Mouse (Mus musculus) CH12.LX (cell line): ENCODE results near the gene Ippk. TPM values are rescaled to one million over a fixed set of nuclear protein-coding genes. Genes with fewer than 3 reads are reported as not detected.

Experiments
- DNase-seq: peaks from one replicate; pipeline ENCODE4 v3.0.0-alpha.2; 2013; ENCODE audit errors: extremely low read depth
- H3K27ac ChIP-seq: 2 replicates; pipeline ENCODE4 v1.5.1; 2012; ENCODE audit warnings: low read depth, mild to moderate bottlenecking, control low read depth, moderate library complexity; ENCODE audit not compliant: insufficient read depth
- H3K27me3 ChIP-seq: replicated peaks from 2 replicates; pipeline ENCODE3; 2012; ENCODE audit warnings: inconsistent platforms
- H3K36me3 ChIP-seq, 2 experiments: replicated peaks in 1 of 2; 2 replicates each; pipeline versions ENCODE3 to v1.6.1; 2012; ENCODE audit warnings: inconsistent platforms in 1 of 2, low read length in 1 of 2, mild to moderate bottlenecking in 1 of 2, mixed read lengths in 1 of 2, moderate library complexity in 1 of 2; ENCODE audit not compliant: control insufficient read depth in 1 of 2, insufficient read depth in 1 of 2
- H3K4me1 ChIP-seq, 2 experiments: 2 replicates each; pipeline ENCODE4 v1.6.1; 2012; ENCODE audit warnings: inconsistent platforms in 1 of 2, moderate library complexity in 1 of 2; ENCODE audit not compliant: insufficient read depth in 2 of 2, control insufficient read depth in 1 of 2
- H3K4me2 ChIP-seq: 2 replicates; pipeline ENCODE4 v1.6.1; 2012; ENCODE audit warnings: low read depth, mild to moderate bottlenecking, control low read depth; ENCODE audit not compliant: poor library complexity, insufficient read depth, severe bottlenecking
- H3K4me3 ChIP-seq, 3 experiments: fragments of 150-350 bp in 1 of 3; sonication (generic) in 1 of 3; replicated peaks in 1 of 3; 2 replicates each; pipeline versions ENCODE3 to v1.5.1; 2011 to 2012; ENCODE audit warnings: low read depth in 2 of 3, low read length in 2 of 3, mild to moderate bottlenecking in 2 of 3, moderate library complexity in 2 of 3, control low read depth in 1 of 3, improper control_type of control experiment in 1 of 3, inconsistent platforms in 1 of 3, mixed read lengths in 1 of 3; ENCODE audit not compliant: poor library complexity in 1 of 3
- H3K79me2 ChIP-seq: replicated peaks from 2 replicates; pipeline ENCODE4 v1.6.1; 2012; ENCODE audit warnings: mild to moderate bottlenecking, moderate library complexity; ENCODE audit not compliant: control insufficient read depth, poor library complexity, insufficient read depth, severe bottlenecking; ENCODE audit errors: extremely low read depth
- H3K9ac ChIP-seq: 2 replicates; pipeline ENCODE4 v1.6.1; 2012; ENCODE audit warnings: low read depth, mild to moderate bottlenecking, control low read depth, moderate library complexity; ENCODE audit not compliant: insufficient read depth
- H3K9me3 ChIP-seq: replicated peaks from 2 replicates; pipeline ENCODE3; 2012; ENCODE audit warnings: low read length, inconsistent platforms, mixed read lengths
- CTCF ChIP-seq, 2 experiments: IDR thresholded peaks in 1 of 2; conservative IDR thresholded peaks in 1 of 2; 2 replicates each; pipeline ENCODE4 v1.5.1; 2011 to 2012; ENCODE audit warnings: low read depth in 2 of 2, low read length in 2 of 2, improper control_type of control experiment in 1 of 2, inconsistent platforms in 1 of 2, mild to moderate bottlenecking in 1 of 2, moderate library complexity in 1 of 2
- E2F4 ChIP-seq: IDR thresholded peaks from 2 replicates; pipeline ENCODE4 v1.6.1; 2011; ENCODE audit warnings: low read depth, low read length, improper control_type of control experiment; ENCODE audit not compliant: insufficient replicate concordance
- ELF1 ChIP-seq: IDR thresholded peaks from 2 replicates; pipeline ENCODE4 v1.6.1; 2014; ENCODE audit warnings: low read depth, mild to moderate bottlenecking, inconsistent platforms, low read length, improper control_type of control experiment
- EP300 ChIP-seq: IDR thresholded peaks from 2 replicates; pipeline ENCODE4 v1.6.1; 2011; ENCODE audit warnings: low read length, improper control_type of control experiment
- ETS1 ChIP-seq: conservative IDR thresholded peaks from 2 replicates; pipeline ENCODE4 v1.6.1; 2012; ENCODE audit warnings: low read depth, mild to moderate bottlenecking, inconsistent platforms, low read length, improper control_type of control experiment, moderate library complexity
- HCFC1 ChIP-seq: IDR thresholded peaks from 2 replicates; pipeline ENCODE4 v1.6.1; 2012; ENCODE audit warnings: low read depth, mild to moderate bottlenecking, inconsistent platforms, low read length, improper control_type of control experiment
- JUN ChIP-seq: IDR thresholded peaks from 2 replicates; pipeline ENCODE4 v1.6.1; 2011; ENCODE audit warnings: low read depth, mild to moderate bottlenecking, low read length, improper control_type of control experiment, moderate library complexity; ENCODE audit not compliant: insufficient read depth
- JUND ChIP-seq: conservative IDR thresholded peaks from 2 replicates; pipeline ENCODE4 v1.6.1; 2011; ENCODE audit warnings: low read depth, low read length, improper control_type of control experiment
- MAX ChIP-seq: IDR thresholded peaks from 2 replicates; pipeline ENCODE4 v1.6.1; 2011; ENCODE audit warnings: low read length, improper control_type of control experiment
- MAZ ChIP-seq: IDR thresholded peaks from 2 replicates; pipeline ENCODE4 v1.6.1; 2012; ENCODE audit warnings: low read depth, mild to moderate bottlenecking, inconsistent platforms, low read length, improper control_type of control experiment, moderate library complexity
- MEF2A ChIP-seq: IDR thresholded peaks from 2 replicates; pipeline ENCODE4 v1.6.1; 2014; ENCODE audit warnings: low read depth, mild to moderate bottlenecking, inconsistent platforms, low read length, improper control_type of control experiment, borderline replicate concordance
- MYC ChIP-seq: IDR thresholded peaks from 2 replicates; pipeline ENCODE4 v1.6.1; 2011; ENCODE audit warnings: low read depth, mild to moderate bottlenecking, improper control_type of control experiment, low read length
- NELFE ChIP-seq: IDR thresholded peaks from 2 replicates; pipeline ENCODE4 v1.6.1; 2011; ENCODE audit warnings: low read depth, low read length, improper control_type of control experiment
- NRF1 ChIP-seq: IDR thresholded peaks from 2 replicates; pipeline ENCODE4 v1.6.1; 2014; ENCODE audit warnings: low read depth, mild to moderate bottlenecking, inconsistent platforms, low read length, improper control_type of control experiment, moderate library complexity
- PAX5 ChIP-seq: IDR thresholded peaks from 2 replicates; pipeline ENCODE4 v1.6.1; 2012; ENCODE audit warnings: low read length, inconsistent platforms, mixed read lengths
- POLR2A ChIP-seq: IDR thresholded peaks from 2 replicates; pipeline ENCODE4 v1.6.1; 2011; ENCODE audit warnings: low read depth, mild to moderate bottlenecking, improper control_type of control experiment, low read length
- POLR2AphosphoS2 ChIP-seq: IDR thresholded peaks from 2 replicates; pipeline ENCODE4 v1.6.1; 2011; ENCODE audit warnings: low read depth, low read length, improper control_type of control experiment
- RCOR1 ChIP-seq: conservative IDR thresholded peaks from 2 replicates; pipeline ENCODE4 v1.6.1; 2012; ENCODE audit warnings: low read depth, mild to moderate bottlenecking, inconsistent platforms, low read length, improper control_type of control experiment
- SIN3A ChIP-seq: IDR thresholded peaks from 2 replicates; pipeline ENCODE4 v1.6.1; 2012; ENCODE audit warnings: low read length, improper control_type of control experiment, inconsistent platforms
- SMC3 ChIP-seq: IDR thresholded peaks from 2 replicates; pipeline ENCODE4 v1.6.1; 2011; ENCODE audit warnings: low read depth, low read length, improper control_type of control experiment
- TCF12 ChIP-seq: IDR thresholded peaks from 2 replicates; pipeline ENCODE4 v1.6.1; 2014; ENCODE audit warnings: low read depth, mild to moderate bottlenecking, inconsistent platforms, low read length, improper control_type of control experiment
- USF2 ChIP-seq: conservative IDR thresholded peaks from 2 replicates; pipeline ENCODE4 v1.6.1; 2011; ENCODE audit warnings: low read depth, low read length, improper control_type of control experiment
- ZKSCAN1 ChIP-seq: IDR thresholded peaks from 2 replicates; pipeline ENCODE4 v1.6.1; 2012; ENCODE audit warnings: low read depth, inconsistent platforms, low read length, improper control_type of control experiment, borderline replicate concordance
- ZMIZ1 ChIP-seq: IDR thresholded peaks from 2 replicates; pipeline ENCODE4 v1.6.1; 2012; ENCODE audit warnings: low read depth, mild to moderate bottlenecking, inconsistent platforms, low read length, improper control_type of control experiment
- ZNF384 ChIP-seq: IDR thresholded peaks from 2 replicates; pipeline ENCODE4 v1.6.1; 2012; ENCODE audit warnings: low read depth, low read length, improper control_type of control experiment, inconsistent platforms
- dilution Hi-C: fragments of 300-500 bp; cut with MboI; formaldehyde crosslinking; loops from 2 replicates; pipeline ENCODE4 v1.14.3; 2020; ENCODE audit warnings: low sequenced_read_pairs; ENCODE audit not compliant: extremely low pct_unique_long_range_greater_than_20kb, extremely low pct_ligation_motif_present
- in situ Hi-C: fragments of 300-500 bp; cut with MboI; formaldehyde crosslinking; loops from 3 replicates; pipeline ENCODE4 v1.14.3; 2019; ENCODE audit warnings: low sequenced_read_pairs, low pct_ligation_motif_present, low pct_unique_long_range_greater_than_20kb, mixed read lengths
- polyA plus RNA-seq: library from polyadenylated mRNA; unstranded; fragments of >175 nt; gene quantifications from 2 replicates; pipeline ENCODE4 v1.2.1, GENCODE M21; 2012; ENCODE audit warnings: low read depth; ENCODE audit not compliant: insufficient read length
- total RNA-seq, 2 experiments: library from RNA; depleted of rRNA; stranded (reverse); fragments of 300-350 nt in 1 of 2; fragments of >200 nt in 1 of 2; gene quantifications; 2 replicates each; pipeline ENCODE4 v1.2.3; 2012 to 2014

Ippk gene
- total and polyA plus RNA-seq, 3 experiments: 8.7 to 21.5 (median 10.3) TPM

DNA sequence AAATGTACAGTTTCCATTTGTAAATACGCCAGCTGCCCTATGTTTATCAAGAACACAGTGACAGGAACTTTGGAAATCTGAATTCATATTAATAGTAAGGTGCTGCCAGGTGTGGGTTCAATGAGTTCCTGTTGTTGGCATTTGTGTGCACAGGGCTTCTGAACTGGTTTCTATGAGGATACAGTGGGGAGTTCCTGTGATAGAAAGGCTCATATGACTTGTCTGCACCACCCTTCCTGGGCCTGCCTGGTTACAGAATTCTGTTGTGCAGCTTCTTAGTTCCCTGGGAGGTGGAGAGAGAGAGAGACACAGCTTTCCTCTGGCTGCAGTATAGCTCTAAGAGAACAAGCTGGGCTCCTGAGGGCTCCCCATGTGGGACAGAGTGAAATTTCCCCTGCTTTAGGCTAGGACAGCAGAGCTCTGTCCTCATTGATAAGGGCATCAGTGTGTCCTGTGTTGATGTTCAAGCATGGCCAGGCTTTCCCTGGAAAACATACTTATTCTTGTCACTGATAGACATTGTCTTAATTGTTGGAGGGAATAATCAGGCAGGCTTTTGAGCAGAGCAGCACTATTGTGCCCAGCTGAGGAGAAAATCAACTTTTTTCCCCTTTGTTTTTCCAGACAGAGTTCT is 7.1 kb downstream of the Ippk start:
- no peaks in the 10 kb centered on the region for H3K9me3 ChIP-seq
- no peaks in the 10 kb centered on the region for H3K27me3 ChIP-seq
- dilution Hi-C loops: no loop called here
- peaks cover 0 to 68% of the 10 kb centered on the region in 2 experiments for H3K36me3 ChIP-seq
- in situ Hi-C loops: no loop called here
- H3K4me3 ChIP-seq: no peak overlapping the region
- peaks cover 0 to 49% of the 10 kb centered on the region in 2 experiments; a peak in 2 of 4 replicates for H3K4me1 ChIP-seq
- no peak overlapping the region for H3K4me2 ChIP-seq
- no peak overlapping the region for H3K27ac ChIP-seq
- DNase-seq: no peak
- H3K9ac ChIP-seq: no peak overlapping the region
- H3K79me2 ChIP-seq: peaks cover 3% of the 10 kb centered on the region; the same call in 1 of the 2 replicates
- TF ChIP-seq ZMIZ1: no peak
- TF ChIP-seq ZKSCAN1: no peak
- TF ChIP-seq TCF12: no peak
- TF ChIP-seq SMC3: no peak
- no peak for TF ChIP-seq POLR2AphosphoS2
- TF ChIP-seq SIN3A: no peak
- no peak for TF ChIP-seq PAX5
- no peak for TF ChIP-seq ELF1
- no peak for TF ChIP-seq ETS1

DNA sequence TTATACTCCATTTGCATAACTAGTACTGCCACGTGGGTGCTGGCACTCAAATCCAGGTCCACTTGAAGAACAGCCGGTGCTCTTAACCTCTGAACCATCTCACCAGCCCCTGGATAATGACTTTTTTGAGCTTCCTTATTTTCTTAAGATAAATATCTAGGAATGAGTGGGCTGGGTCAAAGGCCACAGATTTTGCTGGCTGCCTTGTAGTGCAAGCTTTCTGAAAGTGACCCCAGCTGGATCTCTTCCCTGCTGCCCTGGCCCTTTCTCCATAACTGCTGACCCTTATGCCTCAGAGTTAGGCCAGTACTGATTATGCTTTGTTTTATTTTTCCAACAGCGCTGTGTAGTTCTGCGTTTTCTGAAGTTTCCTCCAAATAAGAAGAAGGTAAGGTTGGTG is 9.5 kb downstream of the Ippk start:
- Histone ChIP-seq H3K9ac (no peak overlapping the region), H3K4me2 (no peak overlapping the region), H3K36me3 (peaks cover 6 to 76% of the 10 kb centered on the region in 2 experiments), H3K27me3 (no peaks in the 10 kb centered on the region), H3K9me3 (no peaks in the 10 kb centered on the region), H3K4me3 (no peak overlapping the region), H3K79me2 (peaks cover 3% of the 10 kb centered on the region; the same call in 1 of the 2 replicates), H3K4me1 (peaks cover 0 to 29% of the 10 kb centered on the region in 2 experiments; a peak in 2 of 4 replicates), H3K27ac (no peak overlapping the region)
- TF ChIP-seq HCFC1 (no peak), NELFE (no peak), MEF2A (no peak), USF2 (no peak), MAZ (no peak), ZNF384 (no peak), POLR2A (no peak), E2F4 (no peak), MYC (no peak), JUND (no peak), MAX (no peak), NRF1 (no peak), SIN3A (no peak), JUN (no peak), EP300 (no peak), RCOR1 (no peak), ELF1 (no peak), CTCF (conservative IDR thresholded peaks at IDR 0.05 in 1 of 2, IDR thresholded peaks at IDR 0.05 in 1 of 2; ENCODE audit: low read depth in 2 of 2, low read length in 2 of 2) (no peak)
- in situ Hi-C loops (no loop called here), dilution Hi-C loops (no loop called here)
- no peak for DNase-seq
